9 mouse cellular contexts compared by ENCODE assay signal in genomic region chr2:173577669-173578557, GRCm38 (mm10). TPM values are rescaled to one million over a fixed set of nuclear protein-coding genes. Genes with fewer than 3 reads are reported as not detected.
DNase-seq lines count a peak whose midpoint lies in the region; ATAC-seq lines count a peak whose summit lies in the region.
"Had no signal": no experiment of that assay in that cellular context is flagged by ENCODE, and none has a peak within 500 bp of the region (broad histone marks: within the 10 kb centered on the region; RNA-seq: fewer than 3 reads in every experiment).

Gene Ankrd60, minus strand, starts transcription at chr2:173578365.

- intact Hi-C loops in left cerebral cortex, postnatal 14 days (cut with DNase I): no loop called here

- H3K9ac ChIP-seq in hindbrain, embryonic 13.5 days: peak within 1 kb of the TSS; percentile 72

- no peaks in the 10 kb centered on the region for H3K9me3 ChIP-seq in hindbrain, embryonic 13.5 days
- H3K9me3 ChIP-seq in megakaryocyte, embryonic 14.5 days: no peaks in the 10 kb centered on the region

- ATAC-seq in hindbrain, embryonic 13.5 days (ENCODE audit: low FRiP score): peak; percentile 77

- no peaks in the 10 kb centered on the region for H3K36me3 ChIP-seq in hindbrain, embryonic 13.5 days
- H3K36me3 ChIP-seq in megakaryocyte, embryonic 14.5 days (replicated peaks; ENCODE audit: low read length): no peaks in the 10 kb centered on the region

- DNase-seq in kidney, postnatal 4 days: peak; percentile 44 to 54
- DNase-seq in kidney, adult 8-10 months: no peak
- peak; percentile 50 for DNase-seq in embryo, embryonic 10 days (ENCODE audit: low spot score)
- peak; percentile 55 to 67 for DNase-seq in spleen, postnatal 36 days (ENCODE audit: low spot score in 2 of 2)
- no peak for DNase-seq in left cerebral cortex, postnatal 14 days (ENCODE audit: low spot score in 2 of 2)
- no peak for DNase-seq in urinary bladder, postnatal 14 days (ENCODE audit: low spot score)

- H3K4me2 ChIP-seq in hindbrain, embryonic 13.5 days: peak within 1 kb of the TSS; percentile 91

- H3K27me3 ChIP-seq in hindbrain, embryonic 13.5 days: peaks cover 41% of the 10 kb centered on the region
- H3K27me3 ChIP-seq in megakaryocyte, embryonic 14.5 days (replicated peaks): peaks cover 74% of the 10 kb centered on the region

- peak within 1 kb of the TSS; percentile 46 for H3K4me3 ChIP-seq in hindbrain, embryonic 13.5 days
- peak within 1 kb of the TSS; percentile 88 for H3K4me3 ChIP-seq in megakaryocyte, embryonic 14.5 days (replicated peaks)

- no peak within 1 kb of the TSS for H3K27ac ChIP-seq in hindbrain, embryonic 13.5 days

- H3K4me1 ChIP-seq in hindbrain, embryonic 13.5 days (replicated peaks): peaks cover 11% of the 10 kb centered on the region; the same call in 1 of the 2 replicates
- peaks cover 15% of the 10 kb centered on the region for H3K4me1 ChIP-seq in megakaryocyte, embryonic 14.5 days

- WGBS in hindbrain, embryonic 13.5 days: 14% methylated on average over 37 of the region's 58 CpGs

RNA-seq across cellular contexts. Expression of gene Ankrd60, which starts in this region (rescaled TPM):
- polyA plus RNA-seq in hindbrain, embryonic 13.5 days (2015; fragmentation: Nextera tagmentation; extraction: Ambion mirVana): not detected in 2 replicates
- 0.34 TPM in 1 of 2 replicates, not detected in the other for polyA plus RNA-seq in megakaryocyte, embryonic 14.5 days (2012; ENCODE audit: insufficient read depth, low replicate concordance)
- not detected for total RNA-seq in left cerebral cortex, postnatal 14 days (2021)
- total RNA-seq: liver, adult 2 months had no signal
- polyA plus RNA-seq: liver, adult 2 months had no signal

Comparison
In these comparisons a context has a peak if more than half of its experiments do, and no peak if none do; other contexts are left out.
1. DNase-seq: peak in kidney, postnatal 4 days (2 of 2), embryo, embryonic 10 days (single experiment) and spleen, postnatal 36 days (2 of 2); none in kidney, adult 8-10 months (0 of 2), left cerebral cortex, postnatal 14 days (0 of 2) and urinary bladder, postnatal 14 days (single experiment).
2. Peak in ATAC-seq, H3K4me3 ChIP-seq, H3K9ac ChIP-seq and H3K4me2 ChIP-seq in hindbrain, embryonic 13.5 days; RNA of the gene not detected or under 1 TPM.